Mouse (Mus musculus) spleen, postnatal 4 days (tissue): ENCODE data around the gene Olfr482.

Experiments
- DNase-seq, 2 experiments: peaks; one replicate each; pipeline ENCODE4 v3.0.0; 2022; ENCODE audit warnings: low spot score in 2 of 2

The Olfr482 gene

DNA sequence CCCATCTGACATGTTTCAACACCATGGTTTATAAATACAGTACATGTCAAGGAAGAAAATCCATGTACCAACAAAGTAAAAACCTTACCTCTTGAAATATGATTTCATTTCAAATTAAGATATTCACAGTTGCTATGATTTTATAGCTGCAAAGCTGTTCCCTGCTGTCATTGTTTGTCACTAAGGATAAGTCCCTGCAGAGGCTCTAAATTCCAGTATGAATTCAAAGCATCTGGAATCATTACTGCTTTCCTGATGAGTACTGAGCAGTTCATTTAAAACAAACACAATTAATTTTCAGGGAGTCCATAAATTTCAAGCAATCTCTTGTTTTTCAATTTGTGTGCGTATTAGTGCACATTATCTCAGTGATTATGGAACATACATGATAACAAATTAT, at the start of gene Olfr482:
Gene Olfr482, minus strand, starts transcription at position 101 of the 400 bp plus-strand sequence.
- DNase-seq = no peak

DNA sequence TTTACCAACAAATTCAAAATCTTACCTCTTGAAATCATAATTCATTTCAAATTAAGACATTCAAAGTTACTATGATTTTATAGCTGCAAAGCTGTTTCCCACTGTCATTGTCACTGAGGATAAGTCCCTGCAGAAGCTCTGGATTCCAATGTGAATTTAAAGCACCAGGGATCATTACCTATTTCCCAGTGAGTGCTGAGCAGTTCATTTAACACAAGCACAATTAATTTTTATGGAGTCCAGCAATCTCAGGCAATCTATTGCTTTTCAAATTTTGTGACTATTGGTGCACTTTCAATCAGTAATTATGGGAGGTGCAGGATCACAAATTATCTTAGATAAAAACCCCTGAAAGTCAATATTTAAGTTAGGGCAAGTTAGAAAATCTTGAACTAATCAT, 30.0 kb upstream of the Olfr482 start, which contains the start of gene Olfr484:
Gene Olfr484, minus strand, starts transcription at position 101 of the 400 bp plus-strand sequence.
- no peak for DNase-seq

DNA sequence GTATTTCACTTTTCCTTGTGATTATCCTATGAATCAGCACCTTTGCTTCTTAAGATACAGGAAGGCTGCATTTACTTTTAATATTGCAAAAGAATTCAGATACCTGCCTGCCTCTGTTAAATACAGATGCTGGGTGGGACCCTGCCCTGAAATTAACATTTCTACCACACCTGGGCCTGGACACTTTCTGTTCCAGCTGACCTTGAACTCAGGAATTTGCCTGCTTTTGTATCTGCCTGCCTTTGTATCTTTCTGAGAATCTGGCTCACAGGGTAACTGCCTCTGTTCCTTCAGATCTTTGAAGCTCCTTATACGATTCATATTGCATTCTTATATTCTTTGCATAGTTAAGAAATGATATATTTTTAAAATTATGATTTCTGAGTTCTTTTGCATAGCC, 24.0 kb upstream of the Olfr482 start:
- no peak for DNase-seq

DNA sequence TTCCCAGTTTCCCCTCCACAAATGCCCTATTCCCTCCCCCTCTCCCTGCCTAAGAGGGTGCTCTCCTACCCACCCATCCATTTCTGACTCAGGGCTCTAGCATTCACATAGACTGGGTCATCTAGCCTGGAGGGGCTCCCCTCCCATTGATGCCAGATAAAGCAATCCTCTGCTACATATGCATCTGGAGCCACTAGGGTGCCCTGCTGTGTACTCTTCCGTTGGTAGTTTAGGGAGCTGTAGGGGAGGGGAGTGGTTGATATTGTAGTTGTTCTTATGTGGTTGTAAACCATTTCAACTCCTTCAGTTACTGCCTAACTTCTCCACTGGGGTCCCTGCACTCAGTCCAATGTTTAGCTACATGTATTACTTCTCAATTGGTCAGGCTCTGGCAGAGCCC, 23.3 kb upstream of the Olfr482 start:
- DNase-seq = no peak

DNA sequence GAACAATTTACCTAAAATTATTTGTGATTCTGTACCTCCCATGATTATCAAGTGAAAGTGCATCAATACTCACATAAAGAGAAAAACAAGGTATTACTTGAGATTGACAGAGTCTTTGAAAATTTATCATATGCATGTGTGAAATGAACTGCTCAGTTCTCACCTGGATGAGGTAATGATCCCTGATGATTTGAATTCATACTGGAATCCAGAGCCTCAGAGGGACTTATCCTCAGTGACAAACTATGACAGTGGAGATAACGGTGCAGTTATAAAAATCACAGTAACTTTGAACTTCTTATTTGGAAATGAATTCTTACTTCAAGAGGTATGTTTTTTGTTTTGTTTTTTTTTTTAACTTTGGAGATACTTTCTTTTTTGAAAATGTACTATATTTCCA, 3.2 kb upstream of the Olfr482 start, which contains the start of gene Olfr483:
Gene Olfr483, plus strand, starts transcription at position 301 of the 400 bp plus-strand sequence.
- DNase-seq = no peak

DNA sequence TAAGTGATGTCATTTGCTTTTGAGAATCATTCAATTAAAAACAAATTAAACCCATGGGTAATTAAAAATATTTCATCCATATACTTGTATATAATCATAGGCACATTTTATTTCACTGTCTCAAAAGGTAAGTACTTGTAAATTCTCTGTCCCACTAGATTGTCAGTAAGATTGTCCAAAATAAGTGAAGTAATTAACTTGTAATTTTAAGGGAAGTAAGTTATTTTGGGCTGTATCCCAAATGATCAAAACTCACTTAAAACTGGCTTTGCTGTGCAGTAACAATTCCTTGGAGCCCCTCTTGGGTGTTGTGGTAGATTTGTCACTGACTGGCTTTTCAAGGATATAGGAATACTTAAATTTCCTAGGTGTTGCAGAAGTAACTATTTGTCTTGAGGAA, 17.8 kb downstream of the Olfr482 start, which contains the start of gene Olfr481:
Gene Olfr481, plus strand, starts transcription at position 301 of the 400 bp plus-strand sequence.
- DNase-seq = no peak

DNA sequence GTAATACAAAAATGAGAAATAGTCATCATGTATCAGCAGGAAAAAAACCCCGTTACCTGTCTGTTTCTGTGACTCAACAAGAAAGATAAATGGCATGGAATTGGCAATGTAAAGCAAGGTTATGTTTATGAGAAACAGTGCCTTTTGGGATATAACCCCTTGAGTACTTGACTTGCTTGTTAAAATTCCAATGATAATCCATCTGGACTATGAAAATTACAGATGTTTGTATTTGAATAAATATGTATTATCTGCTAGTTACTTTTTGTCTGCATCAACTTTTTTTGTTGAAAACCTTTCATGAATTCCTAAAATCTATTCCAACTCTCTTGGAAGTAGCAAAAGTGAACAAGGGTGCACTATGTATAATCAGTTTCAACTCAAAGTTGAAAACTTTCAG, 30.1 kb downstream of the Olfr482 start, which contains the start of gene Olfr480:
Gene Olfr480, minus strand, starts transcription at position 101 of the 400 bp plus-strand sequence.
- no peak for DNase-seq

DNA sequence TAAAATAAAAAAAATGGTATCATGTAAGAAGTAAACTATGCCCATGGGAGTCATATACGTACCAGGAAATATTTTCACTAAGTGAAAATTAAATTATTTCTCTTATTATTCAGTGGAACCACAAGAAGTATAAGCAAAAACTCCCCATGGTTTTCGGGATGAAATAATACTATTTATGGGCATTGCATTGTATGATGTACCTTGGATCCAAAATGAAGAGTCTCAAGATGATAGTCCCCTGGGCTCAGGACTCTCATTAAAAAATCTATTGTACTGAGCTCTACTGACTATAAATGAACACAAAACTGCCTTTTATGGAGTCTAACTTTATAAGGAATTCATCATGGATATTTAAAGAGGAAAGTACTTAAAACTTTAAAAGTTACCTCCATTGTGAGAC, 47.0 kb downstream of the Olfr482 start, which contains the start of gene Olfr479:
Gene Olfr479, plus strand, starts transcription at position 301 of the 400 bp plus-strand sequence.
- DNase-seq = no peak
